Mouse (Mus musculus): ENCODE data around the gene Ptrh2. TPM values are rescaled to one million over a fixed set of nuclear protein-coding genes. Genes with fewer than 3 reads are reported as not detected.

Ptrh2 gene
- polyA plus RNA-seq, 1 experiment, result 15.8 TPM

GRCm38 (mm10) chr11:86646136-86646834 is 37.5 kb upstream of the Ptrh2 start:
- TF ChIP-seq CTCF (IDR thresholded peaks at IDR 0.05; ENCODE audit: low read depth, low read length), result no peak
- H3K27ac ChIP-seq (ENCODE audit: insufficient read depth, low read length), result peak overlapping the region; percentile 8; the same call in 1 of the 2 replicates
- peaks cover 3% of the 10 kb centered on the region; the same call in 1 of the 2 replicates for H3K36me3 ChIP-seq (ENCODE audit: control insufficient read depth, insufficient read depth, low read length, poor library complexity, severe bottlenecking)
- no peak overlapping the region for H3K9ac ChIP-seq (ENCODE audit: low read depth, poor library complexity, severe bottlenecking)
- no peaks in the 10 kb centered on the region for H3K4me1 ChIP-seq (ENCODE audit: control insufficient read depth, insufficient read depth, low read length)
- no peaks in the 10 kb centered on the region for H3K9me3 ChIP-seq (replicated peaks; ENCODE audit: control insufficient read depth, insufficient read depth, low read length, poor library complexity, severe bottlenecking)
- H3K27me3 ChIP-seq (ENCODE audit: control insufficient read depth, insufficient read depth, low read length, poor library complexity, severe bottlenecking), result no peaks in the 10 kb centered on the region
- H3K4me3 ChIP-seq (ENCODE audit: low read depth, low read length), result no peak overlapping the region

GRCm38 (mm10) chr11:86646885-86647459 is 36.8 kb upstream of the Ptrh2 start:
- Histone ChIP-seq H3K36me3 (ENCODE audit: control insufficient read depth, insufficient read depth, low read length, poor library complexity, severe bottlenecking) (peaks cover under 1% of the 10 kb centered on the region; the same call in 1 of the 2 replicates), H3K27me3 (ENCODE audit: control insufficient read depth, insufficient read depth, low read length, poor library complexity, severe bottlenecking) (no peaks in the 10 kb centered on the region), H3K9me3 (replicated peaks; ENCODE audit: control insufficient read depth, insufficient read depth, low read length, poor library complexity, severe bottlenecking) (no peaks in the 10 kb centered on the region), H3K4me3 (ENCODE audit: low read depth, low read length) (no peak overlapping the region), H3K4me1 (ENCODE audit: control insufficient read depth, insufficient read depth, low read length) (no peaks in the 10 kb centered on the region), H3K27ac (ENCODE audit: insufficient read depth, low read length) (peak overlapping the region; percentile 24; the same call in 1 of the 2 replicates), H3K9ac (ENCODE audit: low read depth, poor library complexity, severe bottlenecking) (no peak overlapping the region)
- TF ChIP-seq EP300 (IDR thresholded peaks at IDR 0.05; ENCODE audit: insufficient read depth, low read depth, low read length) (no peak), CTCF (IDR thresholded peaks at IDR 0.05; ENCODE audit: low read depth, low read length) (no peak), POLR2A (IDR thresholded peaks at IDR 0.05; ENCODE audit: insufficient read depth, low read length) (no peak)

- Histone ChIP-seq H3K4me1 (ENCODE audit: control insufficient read depth, insufficient read depth, low read length) (no peaks in the 10 kb centered on the region), H3K36me3 (ENCODE audit: control insufficient read depth, insufficient read depth, low read length, poor library complexity, severe bottlenecking) (no peaks in the 10 kb centered on the region; the same call in 1 of the 2 replicates), H3K4me3 (ENCODE audit: low read depth, low read length) (no peak overlapping the region), H3K27ac (ENCODE audit: insufficient read depth, low read length) (peak overlapping the region; percentile 72), H3K27me3 (ENCODE audit: control insufficient read depth, insufficient read depth, low read length, poor library complexity, severe bottlenecking) (no peaks in the 10 kb centered on the region), H3K9me3 (replicated peaks; ENCODE audit: control insufficient read depth, insufficient read depth, low read length, poor library complexity, severe bottlenecking) (no peaks in the 10 kb centered on the region), H3K9ac (ENCODE audit: low read depth, poor library complexity, severe bottlenecking) (peak overlapping the region; percentile 43; the same call in 1 of the 2 replicates)
- no peak for TF ChIP-seq EP300 (IDR thresholded peaks at IDR 0.05; ENCODE audit: insufficient read depth, low read depth, low read length)
- TF ChIP-seq POLR2A (IDR thresholded peaks at IDR 0.05; ENCODE audit: insufficient read depth, low read length), result no peak
- TF ChIP-seq CTCF (IDR thresholded peaks at IDR 0.05; ENCODE audit: low read depth, low read length), result no peak
These were observed 35.9 kb upstream of the Ptrh2 start for GRCm38 (mm10) chr11:86647706-86648447.

- Histone ChIP-seq H3K4me3 (ENCODE audit: low read depth, low read length) (no peak overlapping the region), H3K27ac (ENCODE audit: insufficient read depth, low read length) (no peak overlapping the region)
- no peak for TF ChIP-seq EP300 (IDR thresholded peaks at IDR 0.05; ENCODE audit: insufficient read depth, low read depth, low read length)
- TF ChIP-seq POLR2A (IDR thresholded peaks at IDR 0.05; ENCODE audit: insufficient read depth, low read length), result no peak
- no peak for TF ChIP-seq CTCF (IDR thresholded peaks at IDR 0.05; ENCODE audit: low read depth, low read length)
These were observed 34.2 kb upstream of the Ptrh2 start for GRCm38 (mm10) chr11:86649542-86649941.

GRCm38 (mm10) chr11:86650676-86651075 is 33.1 kb upstream of the Ptrh2 start:
- TF ChIP-seq EP300 (IDR thresholded peaks at IDR 0.05; ENCODE audit: insufficient read depth, low read depth, low read length) (no peak), CTCF (IDR thresholded peaks at IDR 0.05; ENCODE audit: low read depth, low read length) (no peak), POLR2A (IDR thresholded peaks at IDR 0.05; ENCODE audit: insufficient read depth, low read length) (no peak)
- H3K27me3 ChIP-seq (ENCODE audit: control insufficient read depth, insufficient read depth, low read length, poor library complexity, severe bottlenecking), result no peaks in the 10 kb centered on the region

More at GRCm38 (mm10) chr11:86649542-86649941, 34.2 kb upstream of the Ptrh2 start:
- Histone ChIP-seq H3K4me1 (ENCODE audit: control insufficient read depth, insufficient read depth, low read length) (no peaks in the 10 kb centered on the region), H3K27me3 (ENCODE audit: control insufficient read depth, insufficient read depth, low read length, poor library complexity, severe bottlenecking) (no peaks in the 10 kb centered on the region), H3K36me3 (ENCODE audit: control insufficient read depth, insufficient read depth, low read length, poor library complexity, severe bottlenecking) (no peaks in the 10 kb centered on the region), H3K9ac (ENCODE audit: low read depth, poor library complexity, severe bottlenecking) (no peak overlapping the region), H3K9me3 (replicated peaks; ENCODE audit: control insufficient read depth, insufficient read depth, low read length, poor library complexity, severe bottlenecking) (no peaks in the 10 kb centered on the region)

More at GRCm38 (mm10) chr11:86650676-86651075, 33.1 kb upstream of the Ptrh2 start:
- no peaks in the 10 kb centered on the region for H3K4me1 ChIP-seq (ENCODE audit: control insufficient read depth, insufficient read depth, low read length)
- H3K9ac ChIP-seq (ENCODE audit: low read depth, poor library complexity, severe bottlenecking), result no peak overlapping the region
- H3K4me3 ChIP-seq (ENCODE audit: low read depth, low read length), result no peak overlapping the region
- no peaks in the 10 kb centered on the region for H3K36me3 ChIP-seq (ENCODE audit: control insufficient read depth, insufficient read depth, low read length, poor library complexity, severe bottlenecking)
- H3K27ac ChIP-seq (ENCODE audit: insufficient read depth, low read length), result peak overlapping the region; percentile 31
- H3K9me3 ChIP-seq (replicated peaks; ENCODE audit: control insufficient read depth, insufficient read depth, low read length, poor library complexity, severe bottlenecking), result no peaks in the 10 kb centered on the region
